Mouse (Mus musculus): Measurements from ENCODE around the gene Cd84. TPM values are rescaled to one million over a fixed set of nuclear protein-coding genes. Genes with fewer than 3 reads are reported as not detected.

Cd84 gene
- polyA plus RNA-seq, 1 experiment, result 384 TPM

- Histone ChIP-seq H3K4me3 (ENCODE audit: insufficient read depth, low read length) (no peak overlapping the region), H3K4me1 (ENCODE audit: control insufficient read depth, insufficient read depth, low read length) (no peaks in the 10 kb centered on the region), H3K27ac (ENCODE audit: insufficient read depth, low read depth, low read length) (no peak overlapping the region)
- no peak for TF ChIP-seq CTCF (IDR thresholded peaks at IDR 0.05; ENCODE audit: low read depth, low read length)
- no peak for TF ChIP-seq POLR2A (IDR thresholded peaks at IDR 0.05; ENCODE audit: borderline replicate concordance, low read depth, low read length)
Observed at GRCm38 (mm10) chr1:171904011-171904410, 64.5 kb downstream of the Cd84 start.

GRCm38 (mm10) chr1:171915638-171916458 lies 76.4 kb downstream of the Cd84 start:
- no peak for TF ChIP-seq CTCF (IDR thresholded peaks at IDR 0.05; ENCODE audit: low read depth, low read length)
- no peak for TF ChIP-seq POLR2A (IDR thresholded peaks at IDR 0.05; ENCODE audit: borderline replicate concordance, low read depth, low read length)
- Histone ChIP-seq H3K27ac (ENCODE audit: insufficient read depth, low read depth, low read length) (no peak overlapping the region), H3K4me3 (ENCODE audit: insufficient read depth, low read length) (no peak overlapping the region), H3K4me1 (ENCODE audit: control insufficient read depth, insufficient read depth, low read length) (peaks cover 13% of the 10 kb centered on the region)

- Histone ChIP-seq H3K4me1 (ENCODE audit: control insufficient read depth, insufficient read depth, low read length) (peaks cover 13% of the 10 kb centered on the region), H3K4me3 (ENCODE audit: insufficient read depth, low read length) (peak within 1 kb of the TSS; percentile 55), H3K27ac (ENCODE audit: insufficient read depth, low read depth, low read length) (peak within 1 kb of the TSS; percentile 56; the same call in 1 of the 2 replicates)
- TF ChIP-seq POLR2A (IDR thresholded peaks at IDR 0.05; ENCODE audit: borderline replicate concordance, low read depth, low read length), result no peak
Observed at GRCm38 (mm10) chr1:171917305-171918039, 78.0 kb downstream of the Cd84 start, which contains the start of gene Slamf6. Slamf6 (plus strand) TSS chr1:171917515.

GRCm38 (mm10) chr1:171918136-171918920 lies 78.8 kb downstream of the Cd84 start:
- H3K4me1 ChIP-seq (ENCODE audit: control insufficient read depth, insufficient read depth, low read length), result peaks cover 13% of the 10 kb centered on the region
- H3K27ac ChIP-seq (ENCODE audit: insufficient read depth, low read depth, low read length), result peak overlapping the region; percentile 30; the same call in 1 of the 2 replicates
- H3K4me3 ChIP-seq (ENCODE audit: insufficient read depth, low read length), result peak overlapping the region; percentile 55
- TF ChIP-seq CTCF (IDR thresholded peaks at IDR 0.05; ENCODE audit: low read depth, low read length) (no peak), POLR2A (IDR thresholded peaks at IDR 0.05; ENCODE audit: borderline replicate concordance, low read depth, low read length) (no peak)

GRCm38 (mm10) chr1:171919193-171919592 lies 79.7 kb downstream of the Cd84 start:
- TF ChIP-seq POLR2A (IDR thresholded peaks at IDR 0.05; ENCODE audit: borderline replicate concordance, low read depth, low read length) (no peak), CTCF (IDR thresholded peaks at IDR 0.05; ENCODE audit: low read depth, low read length) (no peak)
- H3K27ac ChIP-seq (ENCODE audit: insufficient read depth, low read depth, low read length), result no peak overlapping the region
- H3K4me1 ChIP-seq (ENCODE audit: control insufficient read depth, insufficient read depth, low read length), result peaks cover 13% of the 10 kb centered on the region
- no peak overlapping the region for H3K4me3 ChIP-seq (ENCODE audit: insufficient read depth, low read length)

GRCm38 (mm10) chr1:171919901-171920510 lies 80.5 kb downstream of the Cd84 start:
- TF ChIP-seq CTCF (IDR thresholded peaks at IDR 0.05; ENCODE audit: low read depth, low read length) (no peak), POLR2A (IDR thresholded peaks at IDR 0.05; ENCODE audit: borderline replicate concordance, low read depth, low read length) (no peak)
- Histone ChIP-seq H3K4me1 (ENCODE audit: control insufficient read depth, insufficient read depth, low read length) (peaks cover 13% of the 10 kb centered on the region), H3K27ac (ENCODE audit: insufficient read depth, low read depth, low read length) (no peak overlapping the region), H3K4me3 (ENCODE audit: insufficient read depth, low read length) (no peak overlapping the region)

GRCm38 (mm10) chr1:171920989-171921621 lies 81.6 kb downstream of the Cd84 start:
- Histone ChIP-seq H3K4me3 (ENCODE audit: insufficient read depth, low read length) (no peak overlapping the region), H3K27ac (ENCODE audit: insufficient read depth, low read depth, low read length) (no peak overlapping the region)

GRCm38 (mm10) chr1:171921641-171922040 lies 82.1 kb downstream of the Cd84 start:
- no peak overlapping the region for H3K27ac ChIP-seq (ENCODE audit: insufficient read depth, low read depth, low read length)
- no peak overlapping the region for H3K4me3 ChIP-seq (ENCODE audit: insufficient read depth, low read length)
- TF ChIP-seq POLR2A (IDR thresholded peaks at IDR 0.05; ENCODE audit: borderline replicate concordance, low read depth, low read length), result no peak
- TF ChIP-seq CTCF (IDR thresholded peaks at IDR 0.05; ENCODE audit: low read depth, low read length), result no peak
- peaks cover 8% of the 10 kb centered on the region for H3K4me1 ChIP-seq (ENCODE audit: control insufficient read depth, insufficient read depth, low read length)

More at GRCm38 (mm10) chr1:171920989-171921621, 81.6 kb downstream of the Cd84 start:
- H3K4me1 ChIP-seq (ENCODE audit: control insufficient read depth, insufficient read depth, low read length), result peaks cover 8% of the 10 kb centered on the region
- TF ChIP-seq CTCF (IDR thresholded peaks at IDR 0.05; ENCODE audit: low read depth, low read length) (no peak), POLR2A (IDR thresholded peaks at IDR 0.05; ENCODE audit: borderline replicate concordance, low read depth, low read length) (no peak)

- Histone ChIP-seq H3K27ac (ENCODE audit: insufficient read depth, low read depth, low read length) (no peak overlapping the region), H3K4me3 (ENCODE audit: insufficient read depth, low read length) (no peak overlapping the region), H3K4me1 (ENCODE audit: control insufficient read depth, insufficient read depth, low read length) (peaks cover 3% of the 10 kb centered on the region)
- TF ChIP-seq POLR2A (IDR thresholded peaks at IDR 0.05; ENCODE audit: borderline replicate concordance, low read depth, low read length) (no peak), CTCF (IDR thresholded peaks at IDR 0.05; ENCODE audit: low read depth, low read length) (no peak)
Observed at GRCm38 (mm10) chr1:171922844-171923243, 83.3 kb downstream of the Cd84 start.

Measured in bone marrow macrophage, adult 2 months (primary cell).